Mouse (Mus musculus) C2C12 (cell line): ENCODE results near the gene Gm28036. TPM values are rescaled to one million over a fixed set of nuclear protein-coding genes. Genes with fewer than 3 reads are reported as not detected.

Experiments used
- H3K27me3 ChIP-seq: one replicate; pipeline ENCODE4 v1.6.1; 2011; ENCODE audit not compliant: control insufficient read depth, insufficient read depth, insufficient read length
- H3K36me3 ChIP-seq: one replicate; pipeline ENCODE4 v1.6.1; 2011; ENCODE audit not compliant: control insufficient read depth, insufficient read depth
- H3K4me3 ChIP-seq: one replicate; pipeline ENCODE4 v1.5.1; 2011; ENCODE audit warnings: mild to moderate bottlenecking, control low read depth; ENCODE audit not compliant: poor library complexity, insufficient read depth, severe bottlenecking
- H3K79me2 ChIP-seq: one replicate; pipeline ENCODE4 v1.6.1; 2011; ENCODE audit not compliant: control insufficient read depth, insufficient read depth
- H3K79me3 ChIP-seq: one replicate; pipeline ENCODE4 v1.6.1; 2011; ENCODE audit warnings: low read depth, control low read depth
- H3ac ChIP-seq: one replicate; pipeline ENCODE3; 2011; ENCODE audit warnings: low read depth; ENCODE audit not compliant: control insufficient read depth, insufficient read length
- CEBPB ChIP-seq: IDR thresholded peaks from one replicate; pipeline ENCODE4 v1.6.1; 2011; ENCODE audit warnings: low read depth, mild to moderate bottlenecking, control low read depth, moderate library complexity
- CTCF ChIP-seq: IDR thresholded peaks from one replicate; pipeline ENCODE4 v1.5.1; 2011; ENCODE audit not compliant: control insufficient read depth, insufficient read depth, insufficient read length
- FOSL1 ChIP-seq: IDR thresholded peaks from one replicate; pipeline ENCODE4 v1.8.0; 2011; ENCODE audit warnings: mild to moderate bottlenecking, low read length; ENCODE audit not compliant: poor library complexity, insufficient read depth, severe bottlenecking
- MAX ChIP-seq: IDR thresholded peaks from one replicate; pipeline ENCODE4 v1.6.1; 2011; ENCODE audit warnings: mild to moderate bottlenecking, control low read depth
- MYOD1 ChIP-seq: IDR thresholded peaks from one replicate; pipeline ENCODE4 v1.6.1; 2011; ENCODE audit warnings: low read depth; ENCODE audit not compliant: control insufficient read depth, insufficient read length
- MYOG ChIP-seq: IDR thresholded peaks from one replicate; pipeline ENCODE4 v1.6.1; 2011; ENCODE audit not compliant: control insufficient read depth, insufficient read length; ENCODE audit errors: extremely low read depth
- USF1 ChIP-seq: IDR thresholded peaks from one replicate; pipeline ENCODE4 v1.6.1; 2011; ENCODE audit warnings: low read depth, mild to moderate bottlenecking, control low read depth, moderate library complexity
- polyA plus RNA-seq: library from polyadenylated mRNA; unstranded; fragments of >200 nt; fragmentation: generic; extraction: Trizol; gene quantifications from one replicate; pipeline ENCODE4 v1.2.1, GENCODE M21; 2012; ENCODE audit warnings: missing spikeins

Gene Gm28036
- polyA plus RNA-seq, 1 experiment = 15.3 TPM

DNA sequence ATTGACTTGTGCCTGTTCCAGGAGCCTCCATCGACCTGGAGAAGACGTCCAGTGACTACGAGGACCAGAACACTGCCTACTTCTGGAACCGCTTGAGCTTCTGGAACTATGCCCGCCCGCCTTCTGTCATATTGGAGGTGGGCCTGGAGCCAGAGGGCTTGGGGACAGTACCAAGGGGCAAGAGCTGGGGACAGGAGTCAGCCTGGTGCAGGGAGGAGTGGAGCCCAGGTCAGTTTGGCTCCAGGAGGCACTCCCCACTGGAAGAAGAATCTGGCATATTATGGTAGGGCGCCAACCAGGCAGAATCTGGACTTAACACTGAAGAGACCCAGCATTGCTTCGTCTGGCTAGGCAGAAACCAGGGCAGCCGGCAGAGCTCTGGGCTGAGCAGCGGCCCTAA, 59.0 kb downstream of the Gm28036 start:
- Histone ChIP-seq H3K79me3 (no peaks in the 10 kb centered on the region), H3K27me3 (no peaks in the 10 kb centered on the region), H3K36me3 (peaks cover 20% of the 10 kb centered on the region), H3K79me2 (no peaks in the 10 kb centered on the region), H3ac (no peak overlapping the region), H3K4me3 (no peak overlapping the region)
- TF ChIP-seq MYOG = no peak
- no peak for TF ChIP-seq USF1
- TF ChIP-seq CEBPB = no peak
- TF ChIP-seq CTCF = no peak
- TF ChIP-seq MAX = no peak
- no peak for TF ChIP-seq FOSL1
- no peak for TF ChIP-seq MYOD1

DNA sequence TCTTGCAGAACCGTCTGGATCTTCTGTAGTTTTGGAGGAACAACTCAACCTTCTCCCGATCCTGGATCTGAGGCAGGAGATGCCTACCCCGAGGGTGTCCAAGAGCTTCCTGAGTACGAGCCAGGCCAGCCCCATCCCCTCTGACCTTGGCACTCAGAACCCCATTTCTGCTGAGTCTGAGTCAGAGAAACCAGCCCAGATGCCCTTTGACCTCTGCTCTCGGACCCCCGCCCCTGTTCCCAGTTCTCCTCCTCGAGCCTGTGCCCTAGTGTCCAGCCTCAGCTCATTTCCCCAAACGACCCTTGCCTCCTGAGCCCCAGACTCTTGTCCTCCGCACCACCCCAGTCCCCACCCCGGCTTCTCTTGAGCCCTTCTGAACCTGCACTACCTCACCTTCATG, 60.8 kb downstream of the Gm28036 start:
- no peaks in the 10 kb centered on the region for H3K79me3 ChIP-seq
- H3K79me2 ChIP-seq = no peaks in the 10 kb centered on the region
- H3ac ChIP-seq = peak overlapping the region; percentile 2
- H3K36me3 ChIP-seq = peaks cover 17% of the 10 kb centered on the region
- TF ChIP-seq MYOG (no peak), USF1 (no peak), MAX (no peak), MYOD1 (no peak), CTCF (no peak), CEBPB (no peak), FOSL1 (no peak)
- H3K4me3 ChIP-seq = peak overlapping the region; percentile 41
- H3K27me3 ChIP-seq = no peaks in the 10 kb centered on the region

DNA sequence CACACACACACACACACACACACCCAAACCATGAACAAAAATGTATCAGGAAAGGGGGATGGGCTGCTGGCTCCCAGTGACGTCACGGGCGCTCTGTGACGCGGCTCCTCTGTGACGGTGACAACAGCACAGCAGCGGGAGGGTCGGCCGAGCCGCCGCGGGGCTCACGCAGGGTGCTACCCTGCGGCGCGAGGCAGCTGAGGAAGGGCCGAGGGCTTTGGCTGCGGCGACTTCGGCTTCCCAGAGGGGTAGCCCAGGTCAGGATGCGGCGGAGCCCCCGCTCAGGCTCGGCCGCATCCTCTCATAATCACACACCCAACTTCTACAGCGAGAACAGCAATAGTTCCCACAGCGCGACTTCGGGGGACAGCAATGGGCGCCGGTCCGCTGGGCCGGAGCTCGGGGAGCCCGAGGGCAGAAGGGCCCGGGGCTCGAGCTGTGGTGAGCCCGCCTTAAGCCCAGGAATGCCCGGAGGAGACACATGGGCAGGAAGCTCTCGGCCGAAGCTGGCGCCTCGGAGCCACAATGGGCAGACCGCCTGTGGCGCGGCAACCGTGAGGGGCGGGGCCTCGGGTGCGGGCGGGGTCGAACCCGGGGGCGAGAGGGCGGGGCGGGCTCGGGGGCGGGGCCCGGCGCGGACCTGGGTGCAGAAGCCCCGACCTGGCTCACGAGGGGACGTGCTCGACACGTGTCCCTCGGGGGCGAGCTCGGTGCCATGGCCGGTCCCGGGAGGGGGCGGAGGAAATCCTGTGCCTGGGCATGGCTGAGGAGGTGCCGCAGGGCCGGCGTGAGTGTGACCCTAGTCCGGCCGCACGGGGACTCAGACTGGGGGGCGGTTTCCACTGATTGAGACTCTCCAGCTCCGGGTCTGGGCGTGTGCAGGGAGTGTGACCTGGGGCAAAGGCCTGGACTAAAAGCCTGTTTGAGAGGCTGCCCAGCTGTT, 61.5 kb downstream of the Gm28036 start, which contains the start of gene Spag4:
Spag4 (plus strand) TSS at position 77 of the 943 bp plus-strand sequence.
- peak within 1 kb of the TSS; percentile 45 for H3ac ChIP-seq
- peaks cover 17% of the 10 kb centered on the region for H3K36me3 ChIP-seq
- no peaks in the 10 kb centered on the region for H3K79me2 ChIP-seq
- no peaks in the 10 kb centered on the region for H3K27me3 ChIP-seq
- TF ChIP-seq MAX (peak; percentile 72), FOSL1 (no peak), USF1 (no peak)
- H3K4me3 ChIP-seq = peak within 1 kb of the TSS; percentile 41
- H3K79me3 ChIP-seq = no peaks in the 10 kb centered on the region

DNA sequence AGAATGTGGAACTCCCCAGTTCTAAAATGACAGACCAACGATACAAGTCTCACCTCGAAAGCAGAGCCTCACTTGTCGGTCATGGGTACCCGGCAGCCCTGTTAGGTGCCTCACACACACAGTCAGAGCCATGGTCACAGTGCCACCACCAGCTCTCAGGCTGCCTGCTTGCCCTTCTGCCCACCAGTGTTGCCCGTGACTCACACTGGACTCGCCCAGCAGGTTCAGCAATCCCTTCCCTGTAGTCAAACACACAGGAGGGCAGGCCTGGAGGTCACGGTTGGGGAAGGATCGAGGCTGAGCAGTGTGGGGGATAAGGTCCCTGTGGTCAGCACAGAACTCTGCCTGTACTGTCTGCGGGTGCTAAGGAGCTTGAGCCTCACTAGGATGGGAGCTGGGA, 74.1 kb downstream of the Gm28036 start, which contains the start of gene Fer1l4:
Fer1l4 (minus strand) TSS at position 132 of the 400 bp plus-strand sequence.
- no peaks in the 10 kb centered on the region for H3K79me3 ChIP-seq
- no peaks in the 10 kb centered on the region for H3K36me3 ChIP-seq
- no peak for TF ChIP-seq CEBPB
- TF ChIP-seq MAX = no peak
- no peak for TF ChIP-seq MYOD1
- TF ChIP-seq USF1 = no peak
- TF ChIP-seq CTCF = no peak
- H3ac ChIP-seq = no peak within 1 kb of the TSS
- H3K4me3 ChIP-seq = no peak within 1 kb of the TSS
- H3K27me3 ChIP-seq = peaks cover 13% of the 10 kb centered on the region
- H3K79me2 ChIP-seq = no peaks in the 10 kb centered on the region

DNA sequence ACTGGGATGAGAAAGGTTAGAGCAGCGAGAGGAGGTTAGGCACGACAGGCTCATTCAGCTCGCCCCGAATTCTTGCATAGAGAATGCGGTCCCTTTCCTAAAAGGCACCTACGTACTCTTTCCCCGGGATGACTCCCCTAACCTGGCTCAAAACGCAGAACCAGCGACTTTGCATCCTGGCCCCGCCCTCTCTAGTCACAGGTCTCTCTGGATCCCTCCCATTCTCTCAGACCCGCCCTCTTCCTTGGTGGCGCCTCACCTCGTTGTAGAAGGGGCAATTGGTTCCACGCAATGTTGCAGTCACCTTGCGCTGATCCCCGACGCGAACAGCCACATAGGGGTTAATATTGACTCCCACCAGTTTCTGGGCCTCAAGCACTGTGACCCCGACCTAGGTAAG, 79.0 kb downstream of the Gm28036 start:
- Histone ChIP-seq H3K27me3 (peaks cover 47% of the 10 kb centered on the region), H3ac (no peak overlapping the region), H3K79me2 (no peaks in the 10 kb centered on the region), H3K4me3 (no peak overlapping the region), H3K36me3 (no peaks in the 10 kb centered on the region), H3K79me3 (no peaks in the 10 kb centered on the region)
- TF ChIP-seq MYOD1 (no peak), FOSL1 (no peak), MYOG (no peak), USF1 (no peak), CEBPB (no peak), CTCF (no peak), MAX (no peak)

DNA sequence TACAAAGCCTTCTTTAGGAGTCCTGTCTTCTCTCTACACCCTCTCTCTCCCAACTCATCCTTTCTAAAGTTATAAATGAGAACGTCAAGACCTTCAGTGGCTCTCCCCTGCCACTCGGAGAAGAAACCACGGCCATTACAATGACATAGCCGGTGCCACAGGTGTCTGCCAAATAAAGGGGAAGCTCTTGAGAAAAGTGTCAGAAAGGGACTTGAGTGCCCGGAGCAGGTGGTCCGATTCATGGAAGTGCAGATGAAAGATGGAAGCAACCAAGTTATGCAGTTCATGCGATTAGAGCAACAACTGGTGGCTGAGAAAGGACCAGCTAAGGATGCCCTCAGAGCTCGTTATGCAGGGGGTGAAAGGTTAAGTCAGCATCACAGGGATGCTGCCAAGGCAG, 84.0 kb downstream of the Gm28036 start:
- Histone ChIP-seq H3K36me3 (no peaks in the 10 kb centered on the region), H3ac (no peak overlapping the region), H3K79me2 (no peaks in the 10 kb centered on the region), H3K79me3 (no peaks in the 10 kb centered on the region), H3K27me3 (peaks cover 56% of the 10 kb centered on the region), H3K4me3 (no peak overlapping the region)
- no peak for TF ChIP-seq MYOG
- TF ChIP-seq MYOD1 = no peak
- no peak for TF ChIP-seq MAX
- TF ChIP-seq USF1 = no peak
- TF ChIP-seq FOSL1 = no peak
- TF ChIP-seq CEBPB = no peak
- no peak for TF ChIP-seq CTCF
